Comparison of ENCODE assay signal across 13 mouse cellular contexts in genomic region chr2:174871844-174872243, GRCm38 (mm10).
DNase-seq lines count a peak whose midpoint lies in the region; ATAC-seq lines count a peak whose summit lies in the region.
"Had no signal": no experiment of that assay in that cellular context is flagged by ENCODE, and none has a peak within 500 bp of the region (broad histone marks: within the 10 kb centered on the region; RNA-seq: fewer than 3 reads in every experiment).

No protein-coding gene starts in this region.

- peak; percentile 88 for DNase-seq in heart, adult 11 months
- no peak for DNase-seq in heart, postnatal 25 days (ENCODE audit: low spot score)
- no peak for DNase-seq in cerebellum, adult 9-11 months
- no peak for DNase-seq in adipocyte (ENCODE audit: low spot score)
- DNase-seq: adrenal gland, postnatal 10 days; cerebellum, adult 2 months; kidney, postnatal 14 days had no signal

- H3K36me3 ChIP-seq in midbrain, embryonic 12.5 days = no peaks in the 10 kb centered on the region
- H3K36me3 ChIP-seq in midbrain, embryonic 16.5 days (ENCODE audit: control insufficient read depth, insufficient read depth, low read length) = no peaks in the 10 kb centered on the region
- no peaks in the 10 kb centered on the region for H3K36me3 ChIP-seq in hindbrain, embryonic 12.5 days
- H3K36me3 ChIP-seq in stomach, embryonic 14.5 days (ENCODE audit: control insufficient read depth, insufficient read depth, low read length) = no peaks in the 10 kb centered on the region
- H3K36me3 ChIP-seq: liver, embryonic 12.5 days had no signal

- intact Hi-C loops in heart, postnatal 25 days (cut with DNase I) = no loop called here

- 0 out of 2 replicates have a peak, but pooled peaks have one; percentile 47 for ATAC-seq in midbrain, embryonic 12.5 days (ENCODE audit: low FRiP score, low read depth)
- no peak for ATAC-seq in midbrain, embryonic 16.5 days
- peak; percentile 51 for ATAC-seq in hindbrain, embryonic 12.5 days (ENCODE audit: low FRiP score)
- no peak for ATAC-seq in stomach, embryonic 14.5 days (ENCODE audit: insufficient number of reproducible peaks, insufficient read depth, low FRiP score, low read depth)
- ATAC-seq: liver, embryonic 12.5 days had no signal

- H3K4me2 ChIP-seq in midbrain, embryonic 12.5 days (replicated peaks) = no peak overlapping the region
- no peak overlapping the region for H3K4me2 ChIP-seq in midbrain, embryonic 16.5 days (ENCODE audit: low read length)
- no peak overlapping the region for H3K4me2 ChIP-seq in hindbrain, embryonic 12.5 days (replicated peaks)
- no peak overlapping the region for H3K4me2 ChIP-seq in stomach, embryonic 14.5 days (replicated peaks; ENCODE audit: low read depth, low read length)
- H3K4me2 ChIP-seq: liver, embryonic 12.5 days had no signal

- H3K4me1 ChIP-seq in midbrain, embryonic 12.5 days = no peaks in the 10 kb centered on the region
- peaks cover 2% of the 10 kb centered on the region; the same call in 1 of the 2 replicates for H3K4me1 ChIP-seq in midbrain, embryonic 16.5 days (ENCODE audit: control insufficient read depth, insufficient read depth, low read length)
- H3K4me1 ChIP-seq in hindbrain, embryonic 12.5 days = peaks cover 10% of the 10 kb centered on the region
- H3K4me1 ChIP-seq in stomach, embryonic 14.5 days (ENCODE audit: control insufficient read depth, insufficient read depth, low read length) = peaks cover 17% of the 10 kb centered on the region
- H3K4me1 ChIP-seq: megakaryocyte, embryonic 14.5 days had no signal

- no peaks in the 10 kb centered on the region; the same call in 1 of the 2 replicates for H3K27me3 ChIP-seq in midbrain, embryonic 12.5 days
- H3K27me3 ChIP-seq in midbrain, embryonic 16.5 days (ENCODE audit: control insufficient read depth, insufficient read depth, low read depth, low read length) = no peaks in the 10 kb centered on the region
- H3K27me3 ChIP-seq in hindbrain, embryonic 12.5 days = no peaks in the 10 kb centered on the region
- H3K27me3 ChIP-seq in stomach, embryonic 14.5 days (ENCODE audit: control insufficient read depth, insufficient read depth, low read length) = no peaks in the 10 kb centered on the region
- H3K27me3 ChIP-seq: liver, embryonic 12.5 days had no signal

- H3K9ac ChIP-seq in midbrain, embryonic 12.5 days (replicated peaks) = no peak overlapping the region
- H3K9ac ChIP-seq in midbrain, embryonic 16.5 days (ENCODE audit: low read depth, low read length) = no peak overlapping the region
- H3K9ac ChIP-seq in hindbrain, embryonic 12.5 days = no peak overlapping the region
- H3K9ac ChIP-seq in stomach, embryonic 14.5 days (replicated peaks; ENCODE audit: low read depth, low read length) = no peak overlapping the region
- H3K9ac ChIP-seq: liver, embryonic 12.5 days had no signal

- no peak overlapping the region for H3K4me3 ChIP-seq in midbrain, embryonic 12.5 days
- no peak overlapping the region for H3K4me3 ChIP-seq in midbrain, embryonic 16.5 days (ENCODE audit: low read depth, low read length)
- no peak overlapping the region for H3K4me3 ChIP-seq in hindbrain, embryonic 12.5 days
- no peak overlapping the region for H3K4me3 ChIP-seq in stomach, embryonic 14.5 days (ENCODE audit: low read depth, low read length)
- H3K4me3 ChIP-seq: liver, embryonic 12.5 days; megakaryocyte, embryonic 14.5 days had no signal

- no peak overlapping the region for H3K27ac ChIP-seq in midbrain, embryonic 12.5 days (replicated peaks)
- no peak overlapping the region for H3K27ac ChIP-seq in midbrain, embryonic 16.5 days (ENCODE audit: low read length)
- peak overlapping the region; percentile 48 for H3K27ac ChIP-seq in hindbrain, embryonic 12.5 days
- 0 out of 2 replicates have a peak overlapping the region, but pooled peaks have one; percentile 30 for H3K27ac ChIP-seq in stomach, embryonic 14.5 days (ENCODE audit: low read length)
- H3K27ac ChIP-seq: liver, embryonic 12.5 days had no signal

- WGBS in midbrain, embryonic 12.5 days = 61% methylated on average over 3 of the region's 3 CpGs
- WGBS in midbrain, embryonic 16.5 days = 41% methylated on average over 3 of the region's 3 CpGs
- WGBS in hindbrain, embryonic 12.5 days = 58% methylated on average over 3 of the region's 3 CpGs
- 52% methylated on average over 3 of the region's 3 CpGs for WGBS in stomach, embryonic 14.5 days

- H3K9me3 ChIP-seq in midbrain, embryonic 12.5 days = no peaks in the 10 kb centered on the region
- no peaks in the 10 kb centered on the region for H3K9me3 ChIP-seq in midbrain, embryonic 16.5 days (replicated peaks; ENCODE audit: control insufficient read depth, low read length, poor library complexity, severe bottlenecking)
- no peaks in the 10 kb centered on the region for H3K9me3 ChIP-seq in hindbrain, embryonic 12.5 days (replicated peaks)
- no peaks in the 10 kb centered on the region for H3K9me3 ChIP-seq in stomach, embryonic 14.5 days (ENCODE audit: control insufficient read depth, low read depth, low read length)
- H3K9me3 ChIP-seq: liver, embryonic 12.5 days; megakaryocyte, embryonic 14.5 days had no signal

Comparison
In these comparisons a context has a peak if more than half of its experiments do, and no peak if none do; other contexts are left out.
1. ATAC-seq: peak in midbrain, embryonic 12.5 days (single experiment) and hindbrain, embryonic 12.5 days (single experiment); none in midbrain, embryonic 16.5 days (single experiment) and stomach, embryonic 14.5 days (single experiment).
2. H3K27ac ChIP-seq: peak in hindbrain, embryonic 12.5 days (single experiment) and stomach, embryonic 14.5 days (single experiment); none in midbrain, embryonic 12.5 days (single experiment) and midbrain, embryonic 16.5 days (single experiment).